Mouse (Mus musculus) CH12.LX (cell line): ENCODE results near the gene Armh1.
A peak's percentile ranks its signal among the peaks of the same experiment; 100 is the strongest.

Experiments
- CHD2 ChIP-seq: IDR thresholded peaks from 2 replicates; pipeline ENCODE4 v1.6.1; 2011; ENCODE audit warnings: low read length, improper control_type of control experiment
- CTCF ChIP-seq, 2 experiments: IDR thresholded peaks in 1 of 2; conservative IDR thresholded peaks in 1 of 2; 2 replicates each; pipeline ENCODE4 v1.5.1; 2011 to 2012; ENCODE audit warnings: low read depth in 2 of 2, low read length in 2 of 2, improper control_type of control experiment in 1 of 2, inconsistent platforms in 1 of 2, mild to moderate bottlenecking in 1 of 2, moderate library complexity in 1 of 2
- EP300 ChIP-seq: IDR thresholded peaks from 2 replicates; pipeline ENCODE4 v1.6.1; 2011; ENCODE audit warnings: low read length, improper control_type of control experiment
- GABPA ChIP-seq: IDR thresholded peaks from 2 replicates; pipeline ENCODE4 v1.6.1; 2012; ENCODE audit warnings: low read depth, low read length, improper control_type of control experiment, inconsistent platforms; ENCODE audit not compliant: insufficient replicate concordance
- POLR2A ChIP-seq: IDR thresholded peaks from 2 replicates; pipeline ENCODE4 v1.6.1; 2011; ENCODE audit warnings: low read depth, mild to moderate bottlenecking, improper control_type of control experiment, low read length

- TF ChIP-seq CTCF (conservative IDR thresholded peaks at IDR 0.05 in 1 of 2, IDR thresholded peaks at IDR 0.05 in 1 of 2; ENCODE audit: low read depth in 2 of 2, low read length in 2 of 2) = no peak
- peak; percentile 84 for TF ChIP-seq POLR2A
- TF ChIP-seq GABPA = peak; percentile 92; the same call in 1 of the 2 replicates
- TF ChIP-seq CHD2 = peak; percentile 94
- TF ChIP-seq EP300 = no peak
Measured at GRCm38 (mm10) chr4:117181863-117182758, 69.8 kb downstream of the Armh1 start, which contains the start of gene Kif2c.
